Mouse (Mus musculus) lung, postnatal 25 days (tissue): Measurements from ENCODE around the gene Ccdc81.
A peak's percentile ranks its signal among the peaks of the same experiment; 100 is the strongest.

Experiments
- DNase-seq: peaks from one replicate; pipeline ENCODE4 v3.0.0; 2022; ENCODE audit warnings: low spot score

Ccdc81 gene

DNA sequence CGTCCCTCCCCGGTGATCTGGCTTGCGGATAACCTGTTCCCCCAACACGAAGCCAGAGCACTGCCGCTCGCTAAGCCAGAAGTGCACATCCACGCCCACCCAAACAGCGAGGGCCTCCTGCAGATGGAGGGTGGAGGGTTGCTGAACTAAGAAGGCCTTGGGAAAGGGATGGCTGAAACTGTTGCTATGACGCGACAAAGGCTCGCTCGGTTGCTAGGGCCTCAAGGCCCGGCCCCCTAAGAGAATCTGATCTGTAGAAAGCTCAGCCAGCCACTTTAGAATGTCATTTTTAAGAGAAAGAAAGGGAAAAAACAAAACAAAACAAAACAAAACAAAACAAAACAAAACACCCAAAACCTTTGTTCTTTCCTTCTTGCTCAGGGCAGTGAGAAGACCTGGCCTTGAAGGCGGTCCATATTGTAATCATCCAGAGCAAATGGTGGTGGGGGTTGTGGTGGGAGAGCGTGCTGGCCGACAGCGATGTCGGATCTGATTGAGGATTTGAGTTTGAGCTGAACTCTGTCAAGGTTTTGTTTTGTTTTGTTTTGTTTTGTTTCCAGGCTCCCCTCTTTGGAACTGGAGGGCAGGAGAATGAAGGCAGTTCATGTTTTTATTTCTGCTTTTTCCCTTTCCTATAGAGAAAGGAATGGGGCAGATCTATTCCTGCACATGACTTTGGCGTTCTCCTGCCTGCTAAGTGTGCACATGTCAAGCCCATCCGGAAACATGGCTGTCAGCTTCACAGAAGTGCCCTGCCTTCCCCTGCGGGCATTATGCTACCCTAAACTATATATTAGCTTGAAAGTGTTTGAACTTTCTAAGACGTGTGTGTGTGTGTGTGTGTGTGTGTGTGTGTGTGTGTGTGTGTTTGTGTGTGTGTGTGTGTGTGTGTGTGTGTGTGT lies at the start of gene Ccdc81:
Ccdc81 (minus strand) TSS at position 188 of the 902 bp plus-strand sequence.
- DNase-seq = no peak

DNA sequence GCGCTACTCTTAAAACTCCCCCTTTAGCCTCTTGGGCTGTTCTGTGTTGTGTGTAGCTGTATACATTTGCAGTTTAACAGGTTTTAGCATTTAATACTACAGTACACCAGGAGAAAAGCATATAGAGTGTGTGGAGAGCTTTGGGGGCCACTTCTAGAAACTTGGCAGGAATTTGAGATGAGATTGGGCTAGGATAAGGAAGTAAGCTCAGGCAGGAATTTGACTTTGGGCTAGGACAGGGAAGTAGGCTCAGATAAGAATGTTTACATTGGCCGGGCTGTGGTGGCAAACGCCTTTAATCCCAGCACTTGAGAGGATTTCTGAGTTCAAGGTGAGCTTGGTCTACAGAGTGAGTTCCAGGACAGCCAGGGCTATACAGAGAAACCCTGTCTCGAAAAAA lies 46.0 kb upstream of the Ccdc81 start:
- DNase-seq = no peak

- DNase-seq = peak; percentile 29
Observed at GRCm38 (mm10) chr7:89948026-89948425, 44.6 kb upstream of the Ccdc81 start.

DNA sequence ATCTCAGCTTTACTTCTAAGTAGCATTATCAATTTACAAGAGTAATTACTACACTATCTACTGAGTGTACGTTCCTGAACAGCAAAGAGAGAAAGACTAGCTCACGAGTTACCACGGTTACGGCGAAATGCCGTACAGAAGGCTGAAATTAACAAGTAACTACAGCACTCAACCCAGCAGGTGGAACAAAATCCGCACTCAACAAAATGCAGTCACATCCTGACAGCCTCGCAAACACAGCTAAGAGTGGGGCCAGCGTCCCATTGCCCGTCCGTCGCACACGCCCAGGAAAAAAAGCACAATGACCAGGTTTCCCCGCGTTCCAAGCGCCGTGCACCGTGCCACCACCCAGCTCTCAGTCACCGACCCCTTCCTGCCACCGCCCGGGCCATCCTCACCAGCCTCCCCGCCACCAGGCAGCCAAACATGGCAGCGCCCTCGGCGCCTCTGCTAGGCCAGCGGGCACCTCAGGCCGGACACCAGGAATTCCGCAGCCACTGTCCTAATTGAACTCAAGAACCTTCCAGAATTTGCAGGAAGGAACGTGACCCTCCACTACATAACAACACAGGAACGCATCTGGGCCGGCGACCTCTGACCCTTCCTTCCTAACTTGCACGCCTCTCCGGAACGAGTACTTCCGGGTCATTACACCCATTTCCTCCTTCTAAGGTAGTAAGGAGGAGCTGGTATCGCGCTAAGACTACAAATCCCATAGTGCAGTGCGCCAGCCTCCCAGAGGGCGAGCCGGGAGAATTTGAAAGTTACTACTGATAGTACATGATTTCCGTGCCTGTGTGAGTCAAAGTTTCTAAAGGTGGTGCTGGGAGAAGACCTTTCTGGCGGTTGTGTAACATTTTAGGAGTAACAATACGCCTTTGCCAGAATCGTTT lies 37.4 kb upstream of the Ccdc81 start, which contains the start of gene Hikeshi:
Hikeshi (minus strand) TSS at position 634 of the 893 bp plus-strand sequence.
- DNase-seq = peak; percentile 99

DNA sequence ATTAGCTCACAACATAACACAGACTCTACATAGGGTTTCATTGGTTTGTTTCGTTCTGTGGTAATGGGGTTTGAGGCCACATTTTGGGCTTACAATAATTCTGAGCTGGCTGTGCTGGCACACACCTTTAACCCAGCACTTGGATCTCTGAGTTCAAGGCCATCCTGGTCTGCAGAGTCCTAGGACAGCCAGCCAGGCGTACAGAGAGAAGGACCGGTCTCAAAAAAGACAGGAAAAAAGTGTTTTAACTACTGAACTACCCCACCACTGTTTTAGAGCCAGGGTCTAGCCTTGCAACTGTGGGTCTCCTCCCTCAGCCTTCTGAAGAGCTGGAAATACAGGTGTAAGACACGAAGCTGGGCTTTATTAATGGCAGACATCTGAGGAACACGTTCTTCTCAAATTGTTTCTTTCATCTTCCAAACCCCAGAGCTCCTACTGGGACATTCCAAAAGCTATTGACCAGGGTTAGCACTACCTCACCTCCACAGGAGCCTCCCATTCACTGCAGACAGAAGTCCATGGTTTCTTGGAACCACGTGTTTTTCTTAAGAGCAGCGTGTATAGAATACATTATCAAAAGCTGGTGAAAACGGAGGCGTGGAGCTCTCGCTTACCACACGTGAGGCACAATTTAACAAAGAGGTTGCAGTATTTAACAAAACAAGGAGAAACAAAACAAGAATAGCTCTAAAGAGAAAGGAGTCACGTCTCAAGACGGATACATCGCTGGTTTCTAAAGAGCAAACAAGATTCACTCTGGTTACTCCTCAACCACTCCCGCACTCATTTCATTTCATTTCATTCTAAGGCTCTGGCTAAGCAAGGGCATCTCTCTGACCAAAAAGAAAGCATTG lies 36.3 kb upstream of the Ccdc81 start:
- DNase-seq = no peak

GRCm38 (mm10) chr7:89923441-89924180 lies 20.2 kb upstream of the Ccdc81 start:
- DNase-seq = no peak

DNA sequence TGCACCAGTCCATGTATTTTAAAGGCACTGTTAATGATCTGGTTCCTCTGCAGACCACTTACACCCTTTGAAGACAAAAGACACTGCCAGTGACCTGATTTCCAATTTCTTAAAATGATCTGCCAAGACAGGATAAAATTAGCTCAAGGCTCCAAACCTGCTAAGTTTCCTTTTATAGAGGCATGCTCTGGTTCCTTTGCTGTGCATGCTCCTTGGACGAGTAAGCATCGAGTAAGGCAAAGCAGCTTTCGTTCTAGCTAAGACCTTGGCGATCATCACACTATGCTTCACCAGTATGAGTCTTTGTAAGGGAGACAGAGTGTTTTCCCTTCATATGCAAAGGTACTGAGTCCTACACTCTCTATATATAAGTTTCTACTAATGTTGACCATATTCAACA lies 14.3 kb upstream of the Ccdc81 start:
- no peak for DNase-seq

DNA sequence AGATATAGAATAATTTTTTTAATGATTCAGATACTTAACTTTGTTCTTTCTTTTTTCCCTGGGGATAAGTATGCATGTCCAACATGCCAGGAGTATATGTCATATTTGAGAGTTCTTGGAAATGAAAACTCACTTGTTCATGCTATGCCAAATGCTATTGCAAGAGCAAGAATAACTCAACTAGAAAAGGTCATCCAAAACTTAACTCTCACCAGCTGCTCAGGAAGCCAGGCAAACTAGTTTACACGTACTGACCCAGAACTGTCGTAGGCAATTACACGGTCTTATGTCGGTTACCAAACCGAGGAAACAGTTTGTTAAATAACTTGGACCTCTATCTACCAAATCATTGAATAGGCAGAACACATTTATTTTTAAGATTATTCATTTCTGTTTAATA lies 13.3 kb upstream of the Ccdc81 start:
- DNase-seq = no peak

DNA sequence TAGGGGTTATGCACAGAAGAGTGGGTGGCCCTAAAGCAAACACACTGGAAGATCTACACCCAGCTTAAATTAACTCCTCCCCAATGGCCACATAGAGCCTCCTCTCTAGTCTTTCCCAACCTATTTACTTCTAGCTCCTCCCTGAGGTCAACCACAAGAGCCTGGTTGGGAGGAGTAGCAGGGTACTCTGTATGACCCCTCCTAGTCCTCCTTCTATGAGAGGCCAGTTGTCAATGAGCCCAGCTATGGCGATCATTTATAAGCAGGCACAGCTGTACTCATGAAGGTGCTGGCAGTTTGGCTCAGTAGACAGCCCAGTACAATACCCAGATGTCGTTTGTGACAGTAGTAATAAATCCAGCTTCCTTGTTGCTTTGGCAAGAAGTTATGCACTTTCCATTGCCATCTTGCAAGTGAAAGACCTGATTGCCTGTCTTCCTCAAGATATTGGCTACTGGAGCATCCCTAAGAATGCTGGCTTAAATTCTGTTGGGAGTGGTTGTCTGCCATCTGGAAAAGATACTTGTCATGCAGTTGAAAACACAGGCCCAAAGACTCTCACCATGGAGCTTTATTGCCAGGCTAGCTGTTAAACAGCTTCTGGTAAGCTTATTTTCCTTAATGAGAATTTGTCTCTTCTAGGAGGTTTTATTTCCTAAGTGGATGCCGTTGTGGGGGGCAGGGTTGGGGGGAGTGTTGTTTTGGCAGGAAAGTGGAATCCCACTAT lies 10.2 kb upstream of the Ccdc81 start:
- DNase-seq = no peak

DNA sequence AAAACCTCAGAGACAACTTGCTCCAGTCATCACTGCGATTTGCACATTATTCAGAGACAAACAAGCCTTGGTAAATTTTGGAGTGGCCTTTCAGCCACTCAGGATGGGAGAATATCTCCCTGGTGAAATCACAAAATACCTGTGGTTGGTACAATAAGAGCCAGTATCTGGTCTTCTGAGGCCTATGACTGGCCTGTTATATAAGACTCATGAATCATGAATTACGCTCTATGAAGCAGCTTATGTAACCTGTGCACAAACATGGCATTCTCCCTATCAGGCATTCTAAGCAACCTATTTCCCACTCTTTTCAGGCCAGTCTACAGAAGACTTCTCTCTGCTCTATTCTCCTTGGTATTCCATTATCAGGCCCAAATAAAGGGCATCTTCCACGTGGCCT lies 8.9 kb upstream of the Ccdc81 start:
- DNase-seq = no peak

DNA sequence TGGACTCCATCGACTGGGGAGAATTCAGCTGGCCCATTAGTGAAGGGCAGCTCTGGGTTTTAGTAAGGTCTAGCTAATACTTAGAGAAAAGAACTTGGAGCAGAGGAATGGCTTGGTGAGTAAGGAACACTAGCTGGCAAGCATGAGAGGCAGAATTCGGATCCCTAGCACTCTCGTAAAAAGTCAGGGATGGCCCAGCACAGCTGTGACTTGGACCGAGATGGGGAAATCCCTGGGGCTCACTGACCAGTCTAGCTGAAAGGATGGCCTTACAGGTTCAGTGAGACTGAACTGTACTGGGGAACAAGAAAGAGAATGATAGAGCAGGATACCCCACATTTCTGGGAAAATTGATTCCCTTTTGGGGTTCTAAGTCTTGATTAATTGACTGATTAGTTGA lies 6.3 kb upstream of the Ccdc81 start:
- no peak for DNase-seq

- no peak for DNase-seq
Observed at GRCm38 (mm10) chr7:89908899-89909621, 5.6 kb upstream of the Ccdc81 start.

GRCm38 (mm10) chr7:89908421-89908820 lies 5.0 kb upstream of the Ccdc81 start:
- DNase-seq = no peak

DNA sequence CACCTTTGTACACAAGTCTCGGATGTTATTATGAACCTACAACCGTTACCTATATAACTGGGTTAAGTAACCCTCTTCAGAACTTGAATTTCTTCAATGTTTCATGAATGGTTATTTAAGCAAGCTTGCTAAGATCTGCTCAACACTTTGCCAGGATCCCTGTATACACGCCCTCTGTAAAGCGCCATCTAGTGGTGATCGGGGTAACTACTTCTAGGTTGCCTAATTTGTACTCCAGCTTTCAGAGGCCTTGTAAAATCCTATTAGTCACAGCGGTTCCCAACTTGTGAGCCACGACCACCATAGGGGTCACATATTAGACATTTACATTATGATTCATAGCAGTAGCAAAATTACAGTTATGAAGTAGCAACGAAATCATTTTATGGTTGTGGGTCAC lies 4.5 kb upstream of the Ccdc81 start:
- DNase-seq = peak; percentile 66

DNA sequence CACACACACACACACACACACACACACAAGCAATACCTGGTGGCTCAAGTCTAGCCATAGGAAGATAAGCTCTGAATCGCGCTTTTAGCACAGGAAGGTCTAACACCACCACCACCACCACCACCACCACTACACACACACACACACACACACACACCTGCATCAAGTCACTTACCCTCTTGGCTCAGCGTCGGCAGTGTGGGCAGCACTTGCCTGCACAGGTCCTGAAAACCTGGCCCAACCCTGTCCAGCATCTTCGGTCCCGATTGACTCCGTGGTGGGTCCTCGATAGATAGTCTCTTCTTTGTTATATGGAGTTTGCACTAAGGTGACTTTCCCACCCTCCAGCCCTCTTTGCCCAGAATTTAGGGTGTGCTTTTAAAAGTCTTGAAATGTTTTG lies 422 bp downstream of the Ccdc81 start:
- no peak for DNase-seq

- no peak for DNase-seq
Observed at GRCm38 (mm10) chr7:89891856-89892255, 11.6 kb downstream of the Ccdc81 start.

DNA sequence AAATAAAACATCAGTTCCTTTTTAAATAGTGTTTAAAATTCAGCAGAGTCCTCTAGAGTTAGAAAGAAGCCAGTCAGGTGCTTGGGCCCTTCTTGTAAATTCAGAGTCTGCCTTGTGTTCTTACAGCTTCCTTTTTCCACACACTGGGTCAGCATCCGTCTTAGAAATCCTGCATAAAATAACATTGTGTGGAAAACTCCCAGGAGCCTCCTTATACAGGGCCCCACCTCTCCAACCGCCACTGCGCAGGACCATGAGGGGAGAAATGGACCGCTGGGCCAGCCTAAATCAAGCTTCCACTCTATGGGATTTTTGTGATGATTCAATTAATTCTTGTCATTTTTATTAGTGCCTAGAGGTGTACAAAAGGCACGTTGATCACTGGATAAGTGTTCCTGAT lies 12.0 kb downstream of the Ccdc81 start:
- no peak for DNase-seq

DNA sequence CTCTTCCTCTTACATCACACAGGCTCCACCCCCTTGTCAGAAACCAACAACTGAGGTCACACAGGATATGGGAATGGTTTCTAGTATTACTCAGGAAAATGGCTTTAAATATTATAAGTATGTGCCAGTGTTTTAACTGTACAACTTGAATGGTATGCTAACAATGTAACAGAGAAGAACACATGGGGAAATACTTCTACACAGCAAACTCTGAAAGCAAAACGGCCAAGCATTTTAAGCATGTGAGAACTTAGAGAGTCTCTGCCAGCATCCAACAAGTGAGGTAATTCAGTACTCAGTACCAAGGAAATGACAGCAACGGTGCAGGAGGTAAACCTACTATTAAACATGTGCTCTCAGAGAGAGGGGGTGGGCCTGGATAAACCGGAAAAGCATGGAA lies 18.9 kb downstream of the Ccdc81 start:
- DNase-seq = peak; percentile 7

DNA sequence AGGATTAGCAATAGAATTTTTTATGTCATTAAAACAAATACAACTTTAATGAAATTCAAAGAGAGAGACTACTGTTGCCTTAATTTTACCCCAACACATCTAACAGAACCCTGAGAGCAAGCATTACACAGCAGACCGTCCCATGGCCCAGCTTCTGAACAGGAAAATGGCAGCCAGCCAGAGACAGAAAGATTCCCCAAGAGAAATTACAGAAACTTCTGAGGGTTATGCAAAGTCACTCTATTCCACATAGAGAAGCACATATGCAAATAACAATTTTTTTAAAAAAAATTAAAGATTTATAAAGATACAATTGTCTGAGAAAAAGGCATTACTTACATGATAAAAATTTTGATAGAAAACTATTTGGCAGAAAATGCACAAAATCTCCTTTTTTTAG lies 23.7 kb downstream of the Ccdc81 start:
- no peak for DNase-seq

GRCm38 (mm10) chr7:89867221-89867620 lies 36.2 kb downstream of the Ccdc81 start:
- DNase-seq = no peak
